Mouse (Mus musculus) liver, embryonic 14.5 days (tissue): ENCODE results near the gene Cdyl2.

Source experiments
- CTCF ChIP-seq: IDR thresholded peaks from 2 replicates; pipeline ENCODE4 v1.5.1; 2016; ENCODE audit warnings: antibody characterized with exemption, low read depth, control low read depth
- EP300 ChIP-seq: IDR thresholded peaks from 2 replicates; pipeline ENCODE4 v1.6.1; 2016; ENCODE audit warnings: antibody characterized with exemption, low read depth

GRCm38 (mm10) chr8:116627854-116628479 is 104.8 kb downstream of the Cdyl2 start:
- TF ChIP-seq EP300 = no peak
- no peak for TF ChIP-seq CTCF
